22 mouse cellular contexts compared by ENCODE assay signal in genomic region chr15:45018086-45018485, GRCm38 (mm10).
"Had no signal": no experiment of that assay in that cellular context is flagged by ENCODE, and none has a peak within 500 bp of the region (broad histone marks: within the 10 kb centered on the region; RNA-seq: fewer than 3 reads in every experiment).

No protein-coding gene starts in this region.

- H3K27ac ChIP-seq: kidney, postnatal 0 days; layer of hippocampus, adult 2 months; limb, embryonic 10.5 days; limb, embryonic 13.5 days; liver, embryonic 12.5 days; liver, embryonic 15.5 days; lung, embryonic 15.5 days; midbrain, embryonic 10.5 days; midbrain, embryonic 13.5 days; neural tube, embryonic 13.5 days; stomach, postnatal 0 days had no signal

- H3K9me3 ChIP-seq: limb, embryonic 10.5 days; limb, embryonic 13.5 days; liver, embryonic 12.5 days; liver, embryonic 15.5 days; lung, embryonic 15.5 days; megakaryocyte, embryonic 14.5 days; midbrain, embryonic 10.5 days; midbrain, embryonic 13.5 days; neural tube, embryonic 13.5 days had no signal

- DNase-seq: kidney, adult 2 months; kidney, postnatal 25 days; layer of hippocampus, adult 9-11 months; liver; lung, adult 18-20 months; lung, postnatal 10 days; lung, postnatal 36 days; retina, postnatal 1 day; thymus, postnatal 25 days had no signal

- H3K4me3 ChIP-seq: layer of hippocampus, adult 2 months; limb, embryonic 10.5 days; limb, embryonic 13.5 days; liver, embryonic 12.5 days; liver, embryonic 15.5 days; lung, embryonic 15.5 days; megakaryocyte, embryonic 14.5 days; midbrain, embryonic 10.5 days; midbrain, embryonic 13.5 days; myocyte; neural tube, embryonic 13.5 days had no signal

- H3K36me3 ChIP-seq: limb, embryonic 10.5 days; limb, embryonic 13.5 days; liver, embryonic 12.5 days; liver, embryonic 15.5 days; lung, embryonic 15.5 days; midbrain, embryonic 10.5 days; midbrain, embryonic 13.5 days; neural tube, embryonic 13.5 days had no signal

- H3K27me3 ChIP-seq: limb, embryonic 13.5 days; liver, embryonic 12.5 days; liver, embryonic 15.5 days; lung, embryonic 15.5 days; megakaryocyte, embryonic 14.5 days; midbrain, embryonic 13.5 days; neural tube, embryonic 13.5 days had no signal

- H3K4me1 ChIP-seq: limb, embryonic 10.5 days; limb, embryonic 13.5 days; liver, embryonic 12.5 days; liver, embryonic 15.5 days; lung, embryonic 15.5 days; megakaryocyte, embryonic 14.5 days; midbrain, embryonic 10.5 days; midbrain, embryonic 13.5 days; neural tube, embryonic 13.5 days had no signal
